Mouse (Mus musculus) subcutaneous adipose tissue, adult 2 months (tissue): ENCODE results near the gene Krtap4-8. TPM values are rescaled to one million over a fixed set of nuclear protein-coding genes. Genes with fewer than 3 reads are reported as not detected.

ENCODE experiments used
- polyA plus RNA-seq: library from polyadenylated mRNA; depleted of rRNA; stranded (reverse); fragments of >200 nt; gene quantifications from 2 replicates; pipeline ENCODE4 v1.2.3, GENCODE M21; 2012; ENCODE audit warnings: low replicate concordance; rRNA removed

The Krtap4-8 gene
- polyA plus RNA-seq, result not detected in 2 replicates

DNA sequence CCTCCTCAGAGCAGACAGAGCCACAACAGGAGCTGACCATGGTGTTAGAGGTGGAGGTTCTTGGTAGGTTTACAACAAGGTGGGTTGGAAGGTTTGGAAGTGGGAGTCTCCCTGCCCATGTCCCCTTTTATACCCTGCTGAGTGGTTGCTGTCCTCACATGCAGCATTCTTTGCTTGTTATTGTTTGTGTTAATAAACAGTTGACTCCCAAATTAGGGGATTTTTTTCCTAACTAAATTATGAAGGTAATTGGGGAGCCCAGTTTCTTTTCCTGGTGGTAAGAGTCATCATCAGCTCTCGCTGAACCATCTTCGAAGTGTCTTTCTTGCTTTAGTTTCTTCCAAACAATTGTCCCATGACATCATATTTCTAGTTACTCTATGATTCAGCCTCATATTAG lies at the start of gene Krtap4-8:
TSS of gene Krtap4-8 (minus strand) at position 101 of the 400 bp plus-strand sequence.

GRCm38 (mm10) chr11:99815566-99815965 lies 35.1 kb upstream of the Krtap4-8 start, which contains the start of gene Gm11564:
Gene Gm11564, minus strand, starts transcription at chr11:99815666.

GRCm38 (mm10) chr11:99809792-99810191 lies 29.3 kb upstream of the Krtap4-8 start, which contains the start of gene Krtap4-13:
Gene Krtap4-13, minus strand, starts transcription at chr11:99809892.

DNA sequence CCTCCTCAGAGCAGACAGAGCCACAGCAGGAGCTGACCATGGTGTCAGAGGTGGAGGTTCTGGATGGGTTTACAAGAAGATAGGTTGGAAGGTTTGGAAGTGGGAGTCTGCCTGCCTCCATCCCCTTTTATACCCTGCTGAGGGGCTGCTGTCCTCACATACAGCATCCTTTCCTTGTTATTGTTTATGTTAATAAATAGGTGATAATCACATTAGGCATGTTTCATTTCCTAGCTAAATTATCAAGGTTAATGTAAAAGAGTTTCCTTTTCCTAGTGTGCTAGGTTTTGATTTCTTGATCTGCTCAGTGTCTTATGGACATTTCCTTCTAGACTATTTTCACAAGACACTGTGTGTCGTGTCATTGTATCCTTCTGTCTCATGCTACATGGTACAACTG lies 23.8 kb upstream of the Krtap4-8 start, which contains the start of gene Gm11554:
TSS of gene Gm11554 (minus strand) at position 101 of the 400 bp plus-strand sequence.

DNA sequence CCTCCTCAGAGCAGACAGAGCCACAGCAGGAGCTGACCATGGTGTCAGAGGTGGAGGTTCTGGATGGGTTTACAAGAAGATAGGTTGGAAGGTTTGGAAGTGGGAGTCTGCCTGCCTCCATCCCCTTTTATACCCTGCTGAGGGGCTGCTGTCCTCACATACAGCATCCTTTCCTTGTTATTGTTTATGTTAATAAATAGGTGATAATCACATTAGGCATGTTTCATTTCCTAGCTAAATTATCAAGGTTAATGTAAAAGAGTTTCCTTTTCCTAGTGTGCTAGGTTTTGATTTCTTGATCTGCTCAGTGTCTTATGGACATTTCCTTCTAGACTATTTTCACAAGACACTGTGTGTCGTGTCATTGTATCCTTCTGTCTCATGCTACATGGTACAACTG lies 18.3 kb upstream of the Krtap4-8 start, which contains the start of gene Gm11569:
TSS of gene Gm11569 (minus strand) at position 101 of the 400 bp plus-strand sequence.

DNA sequence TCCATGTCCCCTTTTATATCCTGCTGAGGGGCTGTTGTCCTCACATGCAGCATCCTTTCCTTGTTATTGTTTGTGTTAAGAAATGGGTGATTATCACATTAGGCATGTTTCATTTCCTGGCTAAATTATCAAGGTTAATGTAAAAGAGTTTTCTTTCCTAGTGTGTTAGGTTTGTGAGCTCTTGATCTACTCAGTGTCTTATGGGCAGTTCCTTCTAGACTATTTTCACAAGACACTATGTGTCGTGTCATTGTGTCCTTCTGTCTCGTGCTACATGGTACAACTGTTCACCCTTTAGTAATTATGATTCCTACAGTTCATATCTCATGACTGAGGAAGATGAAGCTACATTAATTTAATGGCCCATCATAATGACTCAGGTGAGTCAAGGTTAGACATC lies 12.9 kb upstream of the Krtap4-8 start, which contains the start of gene Gm11596:
TSS of gene Gm11596 (minus strand) at position 101 of the 400 bp plus-strand sequence.

DNA sequence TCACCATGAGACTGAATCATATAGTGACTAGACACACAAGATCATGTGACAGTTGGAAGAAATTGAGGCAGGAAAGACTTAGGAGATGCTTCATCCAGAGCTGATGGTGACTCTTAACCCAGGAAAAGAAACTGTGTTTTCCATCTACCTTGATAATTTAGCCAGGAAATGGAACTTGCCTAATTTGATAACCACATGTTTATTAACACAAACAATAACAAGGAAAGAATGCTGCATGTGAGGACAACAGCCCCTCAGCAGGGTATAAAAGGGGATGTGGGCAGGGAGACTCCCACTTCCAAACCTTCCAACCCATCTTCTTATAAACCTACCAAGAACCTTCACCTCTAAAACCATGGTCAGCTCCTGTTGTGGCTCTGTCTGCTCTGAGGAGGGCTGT lies 4.4 kb upstream of the Krtap4-8 start, which contains the start of gene Krtap4-9:
TSS of gene Krtap4-9 (plus strand) at position 301 of the 400 bp plus-strand sequence.

DNA sequence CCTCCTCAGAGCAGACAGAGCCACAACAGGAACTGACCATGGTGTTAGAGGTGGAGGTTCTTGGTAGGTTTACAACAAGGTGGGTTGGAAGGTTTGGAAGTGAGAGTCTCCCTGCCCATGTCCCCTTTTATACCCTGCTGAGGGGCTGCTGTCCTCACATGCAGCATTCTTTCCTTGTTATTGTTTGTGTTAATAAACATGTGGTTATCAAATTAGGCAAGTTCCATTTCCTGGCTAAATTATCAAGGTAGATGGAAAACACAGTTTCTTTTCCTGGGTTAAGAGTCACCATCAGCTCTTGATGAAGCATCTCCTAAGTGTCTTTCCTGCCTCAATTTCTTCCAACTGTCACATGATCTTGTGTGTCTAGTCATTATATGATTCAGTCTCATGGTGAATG lies 7.7 kb downstream of the Krtap4-8 start, which contains the start of gene Gm11595:
TSS of gene Gm11595 (minus strand) at position 101 of the 400 bp plus-strand sequence.

DNA sequence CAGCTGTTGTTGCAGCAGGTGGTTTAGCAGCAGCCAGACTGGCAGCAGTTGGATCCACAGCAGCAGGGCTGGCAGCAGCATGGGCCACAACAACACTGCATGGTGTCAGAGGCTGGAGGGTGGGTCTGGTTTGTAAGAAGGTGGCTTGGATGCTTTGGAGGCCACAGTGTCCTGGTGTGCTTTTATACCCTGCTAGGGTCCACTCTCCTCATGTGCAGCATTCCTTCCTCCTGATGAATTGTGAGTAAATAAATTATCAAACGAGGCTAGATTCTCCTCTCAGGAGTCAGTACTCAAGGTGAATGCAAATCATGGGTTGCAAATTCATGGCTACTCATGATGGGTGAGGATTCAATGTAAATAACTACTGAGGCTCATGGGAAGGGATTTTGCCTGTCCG lies 46.3 kb downstream of the Krtap4-8 start, which contains the start of gene Gm14180:
TSS of gene Gm14180 (minus strand) at position 101 of the 400 bp plus-strand sequence.

Other genes with a start within 250 kb of the Krtap4-8 start
- gene Krt40, start 237.5 kb downstream of the Krtap4-8 start, polyA plus RNA-seq, result not detected in 2 replicates
- not detected in 2 replicates for gene Krtap3-3, start 229.8 kb downstream of the Krtap4-8 start, polyA plus RNA-seq
- not detected in 2 replicates for gene Krtap3-2, start 223.9 kb downstream of the Krtap4-8 start, polyA plus RNA-seq
- gene Gm11939, start 221.2 kb downstream of the Krtap4-8 start, polyA plus RNA-seq, result not detected in 2 replicates
- gene Krtap3-1, start 214.1 kb downstream of the Krtap4-8 start, polyA plus RNA-seq, result not detected in 2 replicates
- not detected in 2 replicates for gene Krtap1-5, start 199.7 kb downstream of the Krtap4-8 start, polyA plus RNA-seq
- not detected in 2 replicates for gene Krtap1-4, start 197.1 kb downstream of the Krtap4-8 start, polyA plus RNA-seq
- not detected in 2 replicates for gene Krtap1-3, start 189.4 kb downstream of the Krtap4-8 start, polyA plus RNA-seq
- not detected in 2 replicates for gene Krtap9-3, start 182.6 kb downstream of the Krtap4-8 start, polyA plus RNA-seq
- not detected in 2 replicates for gene Gm11938, start 177.4 kb downstream of the Krtap4-8 start, polyA plus RNA-seq
- not detected in 2 replicates for gene Gm11937, start 170.5 kb downstream of the Krtap4-8 start, polyA plus RNA-seq
- gene Krtap2-4, start 165.9 kb downstream of the Krtap4-8 start, polyA plus RNA-seq, result not detected in 2 replicates
- gene Gm11562, start 160.3 kb downstream of the Krtap4-8 start, polyA plus RNA-seq, result not detected in 2 replicates
- gene Krtap4-1, start 152.5 kb downstream of the Krtap4-8 start, polyA plus RNA-seq, result not detected in 2 replicates
- not detected in 2 replicates for gene Krtap4-2, start 145.6 kb downstream of the Krtap4-8 start, polyA plus RNA-seq
- gene Krtap4-7, start 136.6 kb downstream of the Krtap4-8 start, polyA plus RNA-seq, result not detected in 2 replicates
- gene Gm11555, start 130.5 kb downstream of the Krtap4-8 start, polyA plus RNA-seq, result not detected in 2 replicates
- gene Gm11563, start 121.7 kb downstream of the Krtap4-8 start, polyA plus RNA-seq, result not detected in 2 replicates
- not detected in 2 replicates for gene Krtap4-6, start 114.7 kb downstream of the Krtap4-8 start, polyA plus RNA-seq
- not detected in 2 replicates for gene Gm14190, start 90.0 kb downstream of the Krtap4-8 start, polyA plus RNA-seq
- gene Gm14180, start 46.4 kb downstream of the Krtap4-8 start, polyA plus RNA-seq, result not detected in 2 replicates
- gene Gm11595, start 7.8 kb downstream of the Krtap4-8 start, polyA plus RNA-seq, result not detected in 2 replicates
- gene Krtap4-9, start 4.5 kb upstream of the Krtap4-8 start, polyA plus RNA-seq, result not detected in 2 replicates
- not detected in 2 replicates for gene Gm11596, start 12.8 kb upstream of the Krtap4-8 start, polyA plus RNA-seq
- not detected in 2 replicates for gene Gm11569, start 18.2 kb upstream of the Krtap4-8 start, polyA plus RNA-seq
- not detected in 2 replicates for gene Gm11554, start 23.7 kb upstream of the Krtap4-8 start, polyA plus RNA-seq
- not detected in 2 replicates for gene Krtap4-13, start 29.2 kb upstream of the Krtap4-8 start, polyA plus RNA-seq
- gene Gm11564, start 35.0 kb upstream of the Krtap4-8 start, polyA plus RNA-seq, result not detected in 2 replicates
- not detected in 2 replicates for gene 2300003K06Rik, start 57.4 kb upstream of the Krtap4-8 start, polyA plus RNA-seq
- not detected in 2 replicates for gene Krtap4-16, start 70.9 kb upstream of the Krtap4-8 start, polyA plus RNA-seq
- gene Gm11568, start 77.2 kb upstream of the Krtap4-8 start, polyA plus RNA-seq, result not detected in 2 replicates
- not detected in 2 replicates for gene Gm11559, start 83.8 kb upstream of the Krtap4-8 start, polyA plus RNA-seq
- gene Krtap9-1, start 92.7 kb upstream of the Krtap4-8 start, polyA plus RNA-seq, result not detected in 2 replicates
- gene Gm11567, start 98.5 kb upstream of the Krtap4-8 start, polyA plus RNA-seq, result not detected in 2 replicates
- not detected in 2 replicates for gene Krtap31-1, start 127.2 kb upstream of the Krtap4-8 start, polyA plus RNA-seq
- gene Gm11565, start 134.0 kb upstream of the Krtap4-8 start, polyA plus RNA-seq, result not detected in 2 replicates
- not detected in 2 replicates for gene Krtap31-2, start 155.6 kb upstream of the Krtap4-8 start, polyA plus RNA-seq
- not detected in 2 replicates for gene Krtap9-5, start 167.8 kb upstream of the Krtap4-8 start, polyA plus RNA-seq
- gene Krtap29-1, start 198.3 kb upstream of the Krtap4-8 start, polyA plus RNA-seq, result not detected in 2 replicates
- gene Krtap16-1, start 205.9 kb upstream of the Krtap4-8 start, polyA plus RNA-seq, result not detected in 2 replicates
- gene Krtap17-1, start 213.3 kb upstream of the Krtap4-8 start, polyA plus RNA-seq, result 2.2 TPM in 1 of 2 replicates, not detected in the other
- gene Krt33a, start 235.5 kb upstream of the Krtap4-8 start, polyA plus RNA-seq, result 0.06 TPM in 2 replicates
- gene Krt33b, start 249.2 kb upstream of the Krtap4-8 start, polyA plus RNA-seq, result not detected in 2 replicates